Mouse (Mus musculus): ENCODE measurements around the gene Pigs. TPM values are rescaled to one million over a fixed set of nuclear protein-coding genes. Genes with fewer than 3 reads are reported as not detected.

The Pigs gene
- polyA plus RNA-seq, 1 experiment from 2014 or later: 70.2 TPM

- no peaks in the 10 kb centered on the region for H3K27me3 ChIP-seq (ENCODE audit: control insufficient read depth, insufficient read depth, low read length)
- WGBS: 90% methylated on average over 4 of the region's 4 CpGs
- H3K4me1 ChIP-seq (ENCODE audit: control insufficient read depth, insufficient read depth, low read length): peaks cover 6% of the 10 kb centered on the region; the same call in 1 of the 2 replicates
- DNase-seq (ENCODE audit: low spot score) (no peak), ATAC-seq (ENCODE audit: insufficient number of reproducible peaks, low FRiP score, low TSS enrichment, low read depth) (no peak)
- H3K4me2 ChIP-seq (ENCODE audit: low read depth, severe bottlenecking): no peak overlapping the region
- no peak overlapping the region for H3K4me3 ChIP-seq (ENCODE audit: low read depth, low read length)
- H3K36me3 ChIP-seq (ENCODE audit: control insufficient read depth, insufficient read depth, low read length): no peaks in the 10 kb centered on the region; the same call in 1 of the 2 replicates
- H3K27ac ChIP-seq (replicated peaks; ENCODE audit: low read depth, low read length): no peak overlapping the region
- no peaks in the 10 kb centered on the region for H3K9me3 ChIP-seq (ENCODE audit: control insufficient read depth, low read length)
- H3K9ac ChIP-seq (ENCODE audit: low read length): no peak overlapping the region
Measured at GRCm38 (mm10) chr11:78327215-78327614, 1.0 kb upstream of the Pigs start.

DNA sequence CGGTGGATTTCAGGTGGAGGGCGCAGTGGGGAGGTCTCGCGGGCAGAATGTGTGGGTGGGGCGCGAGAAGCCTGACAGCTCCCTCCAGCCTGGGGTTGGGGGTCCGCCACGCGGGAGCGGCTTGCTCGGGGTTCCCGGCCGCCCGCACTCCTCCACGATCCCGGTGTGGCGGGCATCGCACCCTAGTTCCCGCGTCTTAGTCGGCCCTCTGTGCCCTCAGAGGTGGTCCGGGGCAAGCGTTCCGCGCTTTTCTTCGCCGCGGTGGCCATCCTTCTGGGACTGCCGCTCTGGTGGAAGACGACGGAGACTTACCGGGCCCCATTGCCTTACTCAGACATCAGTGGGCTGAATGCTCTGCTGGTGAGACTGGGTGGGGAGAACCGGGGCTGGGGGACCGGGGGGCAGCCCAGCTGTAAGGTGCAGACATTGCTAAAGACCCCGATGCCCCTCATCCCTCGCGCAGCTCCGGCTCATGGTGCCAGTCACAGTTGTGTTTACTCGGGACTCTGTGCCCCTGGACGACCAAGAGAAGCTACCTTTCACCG, 369 bp downstream of the Pigs start:
- H3K36me3 ChIP-seq (ENCODE audit: control insufficient read depth, insufficient read depth, low read length): peaks cover 4% of the 10 kb centered on the region; the same call in 1 of the 2 replicates
- H3K9me3 ChIP-seq (ENCODE audit: control insufficient read depth, low read length): no peaks in the 10 kb centered on the region
- peak overlapping the region; percentile 95 for H3K4me2 ChIP-seq (ENCODE audit: low read depth, severe bottlenecking)
- WGBS: 1% methylated on average over 41 of the region's 41 CpGs
- no peaks in the 10 kb centered on the region for H3K4me1 ChIP-seq (ENCODE audit: control insufficient read depth, insufficient read depth, low read length)
- ATAC-seq (ENCODE audit: insufficient number of reproducible peaks, low FRiP score, low TSS enrichment, low read depth) (peak; percentile 31; the same call in 1 of the 2 replicates), DNase-seq (ENCODE audit: low spot score) (no peak)
- no peak overlapping the region for H3K27ac ChIP-seq (replicated peaks; ENCODE audit: low read depth, low read length)
- no peaks in the 10 kb centered on the region for H3K27me3 ChIP-seq (ENCODE audit: control insufficient read depth, insufficient read depth, low read length)
- peak overlapping the region; percentile 81 for H3K9ac ChIP-seq (ENCODE audit: low read length)
- H3K4me3 ChIP-seq (ENCODE audit: low read depth, low read length): peak overlapping the region; percentile 94

GRCm38 (mm10) chr11:78332676-78333075, 4.5 kb downstream of the Pigs start:
- no peak overlapping the region for H3K27ac ChIP-seq (replicated peaks; ENCODE audit: low read depth, low read length)
- H3K9me3 ChIP-seq (ENCODE audit: control insufficient read depth, low read length): no peaks in the 10 kb centered on the region
- ATAC-seq (ENCODE audit: insufficient number of reproducible peaks, low FRiP score, low TSS enrichment, low read depth) (no peak), DNase-seq (ENCODE audit: low spot score) (no peak)
- no peaks in the 10 kb centered on the region for H3K27me3 ChIP-seq (ENCODE audit: control insufficient read depth, insufficient read depth, low read length)
- H3K4me2 ChIP-seq (ENCODE audit: low read depth, severe bottlenecking): no peak overlapping the region
- H3K4me3 ChIP-seq (ENCODE audit: low read depth, low read length): no peak overlapping the region
- no peak overlapping the region for H3K9ac ChIP-seq (ENCODE audit: low read length)
- WGBS: 94% methylated on average over 12 of the region's 12 CpGs
- no peaks in the 10 kb centered on the region for H3K4me1 ChIP-seq (ENCODE audit: control insufficient read depth, insufficient read depth, low read length)
- H3K36me3 ChIP-seq (ENCODE audit: control insufficient read depth, insufficient read depth, low read length): peaks cover 8% of the 10 kb centered on the region; the same call in 1 of the 2 replicates

DNA sequence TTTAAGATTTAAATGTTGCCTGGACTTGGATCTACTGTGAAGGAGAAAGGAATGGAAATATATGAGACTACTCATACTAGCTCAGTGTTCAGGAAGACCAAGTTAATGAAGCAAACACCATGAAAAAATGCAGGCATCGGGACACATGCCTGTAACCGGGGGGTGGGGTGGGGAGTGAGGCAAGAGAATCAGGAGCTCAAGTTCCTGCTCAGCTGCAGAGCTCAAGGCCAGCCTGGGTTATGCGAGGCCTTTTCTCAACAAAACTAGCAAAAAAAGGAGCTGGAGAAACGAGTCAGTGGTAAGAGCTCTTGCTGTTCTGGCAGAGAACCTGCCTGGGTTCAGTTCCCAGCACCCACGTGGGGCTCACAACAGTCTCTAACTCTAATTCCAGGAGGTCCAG, 5.8 kb downstream of the Pigs start:
- H3K9ac ChIP-seq (ENCODE audit: low read length): no peak overlapping the region
- no peak overlapping the region for H3K4me2 ChIP-seq (ENCODE audit: low read depth, severe bottlenecking)
- DNase-seq (ENCODE audit: low spot score): no peak
- WGBS: 94% methylated on average over 5 of the region's 5 CpGs
- no peak overlapping the region for H3K4me3 ChIP-seq (ENCODE audit: low read depth, low read length)
- H3K9me3 ChIP-seq (ENCODE audit: control insufficient read depth, low read length): no peaks in the 10 kb centered on the region
- peaks cover 8% of the 10 kb centered on the region; the same call in 1 of the 2 replicates for H3K36me3 ChIP-seq (ENCODE audit: control insufficient read depth, insufficient read depth, low read length)
- no peaks in the 10 kb centered on the region for H3K4me1 ChIP-seq (ENCODE audit: control insufficient read depth, insufficient read depth, low read length)
- no peak overlapping the region for H3K27ac ChIP-seq (replicated peaks; ENCODE audit: low read depth, low read length)
- H3K27me3 ChIP-seq (ENCODE audit: control insufficient read depth, insufficient read depth, low read length): no peaks in the 10 kb centered on the region
- ATAC-seq (ENCODE audit: insufficient number of reproducible peaks, low FRiP score, low TSS enrichment, low read depth): no peak

DNA sequence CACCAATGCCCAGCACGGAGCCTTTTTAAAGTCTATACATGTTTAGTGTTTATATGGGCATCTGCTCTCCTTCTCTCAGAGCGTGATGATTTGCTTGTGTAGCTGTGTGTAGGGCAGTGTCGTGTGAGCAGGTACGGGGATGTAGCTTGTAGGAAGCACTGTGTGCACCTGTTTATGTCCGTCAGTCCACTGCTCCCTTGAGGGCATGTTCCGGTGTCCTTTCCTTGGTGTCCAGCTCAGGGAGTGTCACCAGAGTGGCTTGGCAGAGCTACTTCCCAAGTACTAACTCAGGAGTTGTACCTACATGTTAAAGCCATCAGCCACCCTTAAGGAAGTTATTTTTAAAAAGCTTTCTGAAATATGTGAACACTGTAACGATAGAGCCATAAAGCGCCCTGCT, 8.8 kb downstream of the Pigs start:
- Histone ChIP-seq H3K4me3 (ENCODE audit: low read depth, low read length) (no peak overlapping the region), H3K9ac (ENCODE audit: low read length) (no peak overlapping the region), H3K36me3 (ENCODE audit: control insufficient read depth, insufficient read depth, low read length) (peaks cover 10% of the 10 kb centered on the region; the same call in 1 of the 2 replicates), H3K27me3 (ENCODE audit: control insufficient read depth, insufficient read depth, low read length) (no peaks in the 10 kb centered on the region), H3K9me3 (ENCODE audit: control insufficient read depth, low read length) (no peaks in the 10 kb centered on the region), H3K4me1 (ENCODE audit: control insufficient read depth, insufficient read depth, low read length) (no peaks in the 10 kb centered on the region), H3K4me2 (ENCODE audit: low read depth, severe bottlenecking) (no peak overlapping the region), H3K27ac (replicated peaks; ENCODE audit: low read depth, low read length) (no peak overlapping the region)
- 93% methylated on average over 8 of the region's 8 CpGs for WGBS
- ATAC-seq (ENCODE audit: insufficient number of reproducible peaks, low FRiP score, low TSS enrichment, low read depth) (no peak), DNase-seq (ENCODE audit: low spot score) (no peak)

GRCm38 (mm10) chr11:78341702-78342101, 13.5 kb downstream of the Pigs start:
- H3K27ac ChIP-seq (replicated peaks; ENCODE audit: low read depth, low read length): no peak overlapping the region
- H3K4me2 ChIP-seq (ENCODE audit: low read depth, severe bottlenecking): no peak overlapping the region
- no peaks in the 10 kb centered on the region for H3K9me3 ChIP-seq (ENCODE audit: control insufficient read depth, low read length)
- no peaks in the 10 kb centered on the region for H3K27me3 ChIP-seq (ENCODE audit: control insufficient read depth, insufficient read depth, low read length)
- no peak overlapping the region for H3K4me3 ChIP-seq (ENCODE audit: low read depth, low read length)
- H3K36me3 ChIP-seq (ENCODE audit: control insufficient read depth, insufficient read depth, low read length): peaks cover 2% of the 10 kb centered on the region
- H3K4me1 ChIP-seq (ENCODE audit: control insufficient read depth, insufficient read depth, low read length): peaks cover 15% of the 10 kb centered on the region
- no peak overlapping the region for H3K9ac ChIP-seq (ENCODE audit: low read length)
- 81% methylated on average over 12 of the region's 12 CpGs for WGBS
- ATAC-seq (ENCODE audit: insufficient number of reproducible peaks, low FRiP score, low TSS enrichment, low read depth) (no peak), DNase-seq (ENCODE audit: low spot score) (no peak)

DNA sequence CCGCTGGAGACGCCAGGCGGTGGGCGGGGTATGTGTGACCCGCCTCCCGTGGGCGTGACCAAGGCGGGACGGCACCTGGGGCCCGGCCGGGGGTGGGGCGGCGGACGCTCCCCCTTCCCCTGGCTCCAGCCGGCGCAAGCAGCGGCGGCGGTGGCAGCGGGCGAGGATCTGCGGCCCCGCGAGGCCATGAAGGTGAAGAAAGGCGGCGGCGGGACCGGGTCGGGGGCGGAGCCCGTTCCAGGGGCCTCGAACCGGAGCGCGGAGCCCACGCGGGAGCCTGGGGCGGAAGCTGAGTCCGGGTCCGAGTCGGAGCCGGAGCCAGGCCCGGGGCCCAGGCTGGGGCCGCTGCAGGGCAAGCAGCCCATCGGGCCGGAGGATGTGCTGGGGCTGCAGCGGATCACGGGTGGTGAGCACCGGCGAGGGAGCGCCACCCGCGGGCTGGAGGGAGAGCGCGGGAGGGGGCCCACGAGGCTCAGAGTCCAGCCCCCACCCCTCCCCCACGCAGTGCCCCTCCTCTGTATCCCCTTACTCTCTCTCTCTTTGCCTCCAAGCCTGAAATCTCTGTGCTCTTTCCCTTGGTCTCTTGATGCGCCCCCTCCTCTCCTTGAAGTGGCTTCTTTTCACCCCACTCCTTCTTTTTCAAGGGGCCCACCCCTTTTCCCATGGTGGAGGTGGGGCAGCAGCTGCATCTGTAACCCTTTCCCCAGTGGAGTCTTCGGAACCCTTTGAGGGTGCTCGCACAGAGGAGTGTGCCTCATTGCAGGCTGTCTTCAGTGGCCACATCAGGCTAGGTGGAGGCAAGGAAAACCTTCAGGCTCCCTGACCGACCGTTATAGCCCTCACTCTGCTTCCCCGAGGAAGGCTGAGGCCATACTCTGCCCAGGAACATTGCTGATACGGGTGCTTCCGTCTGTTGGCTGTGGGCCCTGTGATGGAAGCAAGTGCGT, 15.4 kb downstream of the Pigs start, which contains the start of gene Unc119:
Gene Unc119, plus strand, starts transcription at position 102 of the 947 bp plus-strand sequence.
- peaks cover 15% of the 10 kb centered on the region for H3K4me1 ChIP-seq (ENCODE audit: control insufficient read depth, insufficient read depth, low read length)
- H3K27ac ChIP-seq (replicated peaks; ENCODE audit: low read depth, low read length): peak within 1 kb of the TSS; percentile 84
- ATAC-seq (ENCODE audit: insufficient number of reproducible peaks, low FRiP score, low TSS enrichment, low read depth) (peak; percentile 85), DNase-seq (ENCODE audit: low spot score) (peak; percentile 87)
- no peaks in the 10 kb centered on the region for H3K27me3 ChIP-seq (ENCODE audit: control insufficient read depth, insufficient read depth, low read length)
- H3K9me3 ChIP-seq (ENCODE audit: control insufficient read depth, low read length): no peaks in the 10 kb centered on the region
- peaks cover 7% of the 10 kb centered on the region for H3K36me3 ChIP-seq (ENCODE audit: control insufficient read depth, insufficient read depth, low read length)
- H3K4me3 ChIP-seq (ENCODE audit: low read depth, low read length): peak within 1 kb of the TSS; percentile 87
- H3K9ac ChIP-seq (ENCODE audit: low read length): peak within 1 kb of the TSS; percentile 93
- peak within 1 kb of the TSS; percentile 51 for H3K4me2 ChIP-seq (ENCODE audit: low read depth, severe bottlenecking)
- WGBS: 1% methylated on average over 63 of the region's 66 CpGs

DNA sequence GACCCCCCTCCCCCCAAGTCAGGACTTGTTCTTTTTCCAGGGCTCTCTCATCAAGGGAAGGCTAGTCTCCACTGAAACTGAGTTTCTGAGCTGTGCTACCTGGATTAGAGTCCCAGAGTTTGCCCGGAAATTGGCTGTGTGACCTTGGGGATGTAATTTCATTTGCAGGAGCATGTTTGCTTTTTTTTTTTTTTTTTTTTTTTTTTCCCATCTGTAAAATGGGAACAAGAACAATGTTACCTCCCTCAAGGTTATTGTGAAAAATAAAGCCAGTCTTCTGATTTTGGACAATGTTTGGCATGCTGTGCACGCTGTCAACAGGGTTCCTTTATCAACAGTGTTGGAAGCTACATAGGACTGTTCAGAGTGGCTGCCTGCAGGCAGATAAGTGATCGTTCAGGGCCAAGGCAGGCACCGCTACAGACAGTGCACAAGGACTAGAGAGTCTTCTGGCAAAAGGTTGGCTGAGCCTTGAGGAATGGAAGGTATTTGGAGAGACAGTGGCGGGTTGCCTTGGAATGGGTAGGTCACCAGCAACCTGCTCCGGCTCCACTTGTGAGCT, 16.2 kb downstream of the Pigs start:
- Histone ChIP-seq H3K9ac (ENCODE audit: low read length) (peak overlapping the region; percentile 93), H3K27me3 (ENCODE audit: control insufficient read depth, insufficient read depth, low read length) (no peaks in the 10 kb centered on the region), H3K27ac (replicated peaks; ENCODE audit: low read depth, low read length) (no peak overlapping the region), H3K4me2 (ENCODE audit: low read depth, severe bottlenecking) (peak overlapping the region; percentile 51), H3K9me3 (ENCODE audit: control insufficient read depth, low read length) (no peaks in the 10 kb centered on the region), H3K36me3 (ENCODE audit: control insufficient read depth, insufficient read depth, low read length) (peaks cover 7% of the 10 kb centered on the region), H3K4me3 (ENCODE audit: low read depth, low read length) (peak overlapping the region; percentile 87), H3K4me1 (ENCODE audit: control insufficient read depth, insufficient read depth, low read length) (peaks cover 15% of the 10 kb centered on the region)
- ATAC-seq (ENCODE audit: insufficient number of reproducible peaks, low FRiP score, low TSS enrichment, low read depth) (no peak), DNase-seq (ENCODE audit: low spot score) (no peak)
- WGBS: 86% methylated on average over 6 of the region's 6 CpGs
